Mouse (Mus musculus) adrenal gland, postnatal 36 days (tissue): ENCODE data around the gene Rrm1. TPM values are rescaled to one million over a fixed set of nuclear protein-coding genes. Genes with fewer than 3 reads are reported as not detected.
"Not testable (repeated sequence)": the region's sequence is repeated elsewhere in the genome, so short reads cannot be mapped to it uniquely, and the experiment has no call there.

Source experiments
- DNase-seq, 2 experiments: peaks; one replicate each; pipeline ENCODE4 v3.0.0; 2021; ENCODE audit warnings: mixed read lengths in 1 of 2
- long read RNA-seq, 2 experiments: library from polyadenylated mRNA; stranded (forward); transcript quantifications; one replicate each; pipeline ENCODE4 v2.0.0; 2021; ENCODE audit warnings: borderline sequencing depth in 2 of 2
- total RNA-seq, 2 experiments: library from RNA; stranded (reverse); gene quantifications; 2 replicates each; pipeline ENCODE4 v1.2.3; 2021

Gene Rrm1
- total RNA-seq: 10 to 100 TPM; 19.2 to 21.4 TPM
- long read RNA-seq, experiment 1, transcript Rrm1-201 (19 exons, 3,997 nt): major isoform, 21 of 22 reads
- long read RNA-seq, experiment 1, partial matches to known transcripts: 1 of 22 reads
- long read RNA-seq, experiment 1, other reads (novel, unspliced or antisense): 0 of 22 reads
- long read RNA-seq, experiment 2, transcript Rrm1-201 (19 exons, 3,997 nt): major isoform, 10 of 11 reads
- long read RNA-seq, experiment 2, partial matches to known transcripts: 1 of 11 reads
- long read RNA-seq, experiment 2, other reads (novel, unspliced or antisense): 0 of 11 reads

GRCm38 (mm10) chr7:102441657-102442391 is at the start of gene Rrm1:
Gene Rrm1, plus strand, starts transcription at chr7:102441695.
- DNase-seq: peak; percentile 94 to 95

DNA sequence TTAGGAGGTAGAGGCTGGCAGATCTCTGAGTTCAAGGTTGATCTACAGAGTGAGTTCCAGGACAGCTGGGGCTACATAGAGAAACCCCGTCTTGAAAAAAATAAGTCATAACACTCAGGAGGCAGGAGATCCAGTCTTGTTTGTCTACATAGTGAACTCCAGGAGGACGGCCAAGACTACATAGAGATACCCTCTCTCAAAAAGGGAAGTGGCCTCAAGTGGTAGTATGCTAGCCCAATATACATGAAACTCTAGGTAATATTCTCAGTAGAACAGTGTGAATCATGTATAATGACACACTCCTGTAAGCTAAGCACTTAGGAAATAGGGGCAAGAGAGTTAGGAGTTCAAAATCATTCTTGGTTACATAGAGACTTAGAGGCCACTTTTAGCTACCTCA is 47.6 kb upstream of the Rrm1 start:
- DNase-seq: no peak

GRCm38 (mm10) chr7:102395894-102396293 is 45.6 kb upstream of the Rrm1 start:
- peak; percentile 23 to 51 for DNase-seq

- DNase-seq: no peak
Measured at GRCm38 (mm10) chr7:102396331-102396730, 45.2 kb upstream of the Rrm1 start.

- DNase-seq: no peak
Measured at GRCm38 (mm10) chr7:102399180-102399731, 42.2 kb upstream of the Rrm1 start.

DNA sequence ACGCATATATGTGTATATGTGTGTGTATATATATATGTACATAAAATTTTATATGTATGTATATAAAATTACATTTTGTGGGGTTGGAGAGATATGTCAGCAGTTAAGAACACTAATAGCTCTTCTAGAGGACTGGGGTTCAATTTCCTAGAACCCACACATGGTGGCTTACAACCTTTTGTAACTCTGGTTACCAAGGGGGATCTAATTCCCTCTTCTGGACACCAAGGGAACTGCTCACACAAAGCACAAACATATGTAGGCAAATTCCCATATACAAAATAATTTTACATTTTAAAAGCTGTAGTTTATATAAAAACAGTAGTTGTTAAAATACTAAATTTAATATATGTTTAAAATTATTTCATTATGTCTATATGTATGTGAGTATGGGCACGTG is 37.4 kb upstream of the Rrm1 start:
- no peak for DNase-seq

- DNase-seq: no peak
Measured at GRCm38 (mm10) chr7:102407440-102407839, 34.1 kb upstream of the Rrm1 start.

- not testable (repeated sequence) for DNase-seq
Measured at GRCm38 (mm10) chr7:102415272-102415671, 26.2 kb upstream of the Rrm1 start.

DNA sequence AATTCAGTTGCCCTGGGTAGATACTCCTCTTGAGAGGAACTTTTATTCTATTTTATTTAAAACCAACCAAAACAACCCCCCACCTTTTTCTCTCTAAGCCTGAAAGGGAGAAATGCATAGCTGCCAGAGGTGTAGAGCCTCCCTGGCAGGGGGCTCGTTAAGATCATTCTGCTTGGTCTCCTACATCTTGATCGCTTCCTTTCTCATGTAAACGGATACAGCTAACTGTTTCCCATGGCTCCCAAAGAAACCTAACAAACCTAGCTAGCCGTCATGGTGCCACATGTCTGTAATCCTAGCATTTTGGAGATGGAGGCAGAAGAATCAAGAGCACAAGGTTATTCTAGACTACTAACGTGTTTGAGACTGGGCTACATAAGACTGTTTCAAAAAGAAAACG is 25.7 kb upstream of the Rrm1 start:
- DNase-seq: no peak

- DNase-seq: peak; percentile 30 to 34
Measured at GRCm38 (mm10) chr7:102417398-102417797, 24.1 kb upstream of the Rrm1 start.

DNA sequence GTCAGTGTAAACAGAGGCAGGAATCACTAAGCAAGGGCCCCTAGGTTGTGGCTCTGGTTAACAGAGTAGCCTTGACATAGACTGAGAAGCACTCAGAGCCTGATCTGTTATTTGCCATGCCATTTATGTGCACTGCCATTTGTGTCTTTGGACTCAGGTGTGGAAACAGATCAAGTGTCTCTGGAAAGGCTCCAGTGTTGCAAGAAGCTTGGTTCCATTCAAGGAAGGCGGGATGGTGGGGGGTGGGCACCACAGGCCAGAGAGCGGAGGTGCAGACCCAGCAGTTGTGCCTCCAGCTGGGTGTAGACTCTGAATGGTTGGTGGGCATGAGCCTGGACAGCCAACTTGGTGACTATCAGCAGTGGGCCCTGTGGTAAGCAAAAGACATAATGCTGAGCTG is 19.5 kb upstream of the Rrm1 start:
- DNase-seq: no peak

GRCm38 (mm10) chr7:102425933-102426685 is 15.4 kb upstream of the Rrm1 start:
- no peak for DNase-seq

DNA sequence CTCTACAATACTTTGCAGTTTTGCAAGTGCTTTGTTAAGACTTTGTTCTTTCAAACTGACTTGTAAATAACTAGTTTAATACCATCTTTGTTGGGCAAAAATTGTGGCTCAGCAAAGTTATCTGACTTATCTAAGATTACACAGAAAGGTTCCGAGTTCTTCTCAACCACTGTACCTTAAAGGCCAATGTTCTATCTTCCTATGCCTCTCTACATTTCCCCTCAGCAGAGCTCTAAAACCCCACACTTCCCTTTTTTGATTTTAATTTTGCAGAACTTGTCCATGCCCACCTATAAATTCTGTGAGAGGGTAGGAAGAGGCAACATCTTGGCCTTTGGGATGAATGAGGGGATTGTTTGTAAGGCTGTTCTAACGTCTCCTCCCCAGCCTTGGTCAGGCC is 7.2 kb upstream of the Rrm1 start:
- no peak for DNase-seq

DNA sequence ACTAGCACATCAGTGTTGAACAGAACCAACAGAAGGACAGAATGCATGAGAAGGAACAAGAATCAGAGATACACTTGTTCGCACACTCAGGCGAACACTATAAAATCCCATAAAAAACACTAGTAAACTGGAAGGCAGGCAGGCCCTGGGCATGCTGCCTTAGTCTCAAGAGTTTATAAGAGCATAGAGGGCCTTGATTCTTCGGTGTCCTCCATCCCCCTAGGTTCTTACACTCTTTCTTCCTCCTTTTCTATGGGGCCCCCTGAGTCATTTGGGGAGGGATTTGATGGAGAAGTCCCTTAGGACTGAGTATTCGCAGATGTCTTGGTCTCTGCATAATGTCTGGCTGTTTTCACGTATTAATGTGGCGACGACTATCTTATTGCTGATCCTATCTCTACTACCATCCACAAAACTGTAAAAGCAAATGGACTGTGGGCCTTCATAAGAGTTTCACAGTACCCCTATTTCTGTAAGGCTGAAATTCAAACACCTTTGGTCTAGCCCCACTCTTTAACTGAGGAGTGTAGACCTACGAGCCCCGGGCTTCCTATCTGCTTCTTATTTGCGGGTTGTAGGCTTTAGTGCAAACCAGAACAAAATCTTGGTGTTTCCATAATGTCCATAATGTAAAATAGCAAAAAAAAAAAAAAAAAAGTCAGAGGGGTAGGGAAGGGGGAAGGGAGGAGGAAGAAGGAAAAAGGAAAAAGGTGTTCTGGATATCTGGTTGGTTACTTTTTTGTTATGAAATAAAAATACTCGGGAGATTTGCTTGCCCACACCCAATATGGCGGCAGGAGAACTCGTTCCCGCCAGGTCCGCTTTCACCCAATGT is 456 bp upstream of the Rrm1 start:
- DNase-seq: no peak

- no peak for DNase-seq
Measured at GRCm38 (mm10) chr7:102442432-102442831, 937 bp downstream of the Rrm1 start.

GRCm38 (mm10) chr7:102444301-102444700 is 2.8 kb downstream of the Rrm1 start:
- DNase-seq: no peak

- peak; percentile 51 to 53 for DNase-seq
Measured at GRCm38 (mm10) chr7:102446438-102446837, 4.9 kb downstream of the Rrm1 start.

- DNase-seq: no peak
Measured at GRCm38 (mm10) chr7:102458618-102459380, 17.3 kb downstream of the Rrm1 start.

GRCm38 (mm10) chr7:102467566-102467965 is 26.1 kb downstream of the Rrm1 start:
- no peak for DNase-seq

- no peak for DNase-seq
Measured at GRCm38 (mm10) chr7:102472675-102473074, 31.2 kb downstream of the Rrm1 start.

GRCm38 (mm10) chr7:102476601-102477000 is 35.1 kb downstream of the Rrm1 start:
- DNase-seq: no peak
